In the genomic region with DNA sequence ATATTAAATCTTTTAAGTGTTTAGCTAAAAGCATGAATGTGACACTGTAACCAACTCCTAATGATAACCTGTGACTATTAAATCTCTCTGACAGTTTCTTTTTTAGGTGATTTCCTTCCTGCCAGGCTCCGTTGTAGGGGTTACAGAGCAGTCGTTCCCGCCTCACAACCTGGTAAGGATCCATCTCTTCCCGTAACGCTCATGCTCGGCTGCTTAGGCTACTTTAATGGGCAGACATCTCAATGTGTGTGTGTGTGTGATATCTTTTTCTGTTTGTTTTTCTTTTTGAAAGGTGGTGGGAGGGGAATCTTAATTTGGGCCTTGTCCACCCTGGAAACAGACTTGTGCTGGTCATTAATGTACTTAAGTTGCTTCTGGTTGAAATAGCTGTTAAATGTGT, we compare ENCODE assay signal across 8 mouse cellular contexts. TPM values are rescaled to one million over a fixed set of nuclear protein-coding genes. Genes with fewer than 3 reads are reported as not detected.
DNase-seq lines count a peak whose midpoint lies in the region; ATAC-seq and TF ChIP-seq lines count a peak whose summit lies in the region.

No protein-coding gene starts in this region.

- no peak for TF ChIP-seq POLR2A in MEL (IDR thresholded peaks at IDR 0.05; ENCODE audit: control insufficient read depth in 1 of 2, insufficient read depth in 1 of 2, low read depth in 1 of 2, low read length in 2 of 2, poor library complexity in 1 of 2)
- no peak for TF ChIP-seq POLR2A in limb, embryonic 14.5 days (IDR thresholded peaks at IDR 0.05; ENCODE audit: borderline replicate concordance, extremely low read depth, insufficient read depth, insufficient read length)

- WGBS in heart, embryonic 12.5 days = 0% methylated on average over 6 of the region's 6 CpGs
- 0% methylated on average over 6 of the region's 6 CpGs for WGBS in forebrain, embryonic 13.5 days
- under 1% methylated on average over 6 of the region's 6 CpGs for WGBS in limb, embryonic 14.5 days

- no peak for TF ChIP-seq CTCF in MEL (IDR thresholded peaks at IDR 0.05 in 2 of 3, conservative IDR thresholded peaks at IDR 0.05 in 1 of 3; ENCODE audit: control insufficient read depth in 1 of 3, insufficient read depth in 1 of 3, low read depth in 2 of 3, low read length in 3 of 3, poor library complexity in 1 of 3, severe bottlenecking in 1 of 3)

- H3K27ac ChIP-seq in heart, embryonic 12.5 days (ENCODE audit: poor library complexity, severe bottlenecking) = no peak overlapping the region; the same call in 1 of the 2 replicates
- peak overlapping the region; percentile 40; the same call in 1 of the 2 replicates for H3K27ac ChIP-seq in MEL (ENCODE audit: control insufficient read depth, low read depth, low read length)
- peak overlapping the region; percentile 97 for H3K27ac ChIP-seq in forebrain, embryonic 13.5 days
- H3K27ac ChIP-seq in limb, embryonic 14.5 days (replicated peaks; ENCODE audit: low read depth, low read length) = peak overlapping the region; percentile 99; the same call in 1 of the 2 replicates

- intact Hi-C loops in heart, postnatal 25 days (cut with DNase I) = no loop called here

- no peak for TF ChIP-seq EP300 in MEL (IDR thresholded peaks at IDR 0.05; ENCODE audit: low read depth in 1 of 2, low read length in 2 of 2)

- no peak for ATAC-seq in heart, embryonic 12.5 days (ENCODE audit: insufficient number of reproducible peaks, low FRiP score)
- ATAC-seq in forebrain, embryonic 13.5 days = no peak
- ATAC-seq in limb, embryonic 14.5 days (ENCODE audit: low FRiP score, low read depth) = no peak

- H3K4me2 ChIP-seq in heart, embryonic 12.5 days = peak overlapping the region; percentile 96
- H3K4me2 ChIP-seq in forebrain, embryonic 13.5 days = peak overlapping the region; percentile 87
- H3K4me2 ChIP-seq in limb, embryonic 14.5 days (replicated peaks; ENCODE audit: low read depth, low read length, severe bottlenecking) = peak overlapping the region; percentile 94

- H3K9me3 ChIP-seq in heart, embryonic 12.5 days (replicated peaks) = no peaks in the 10 kb centered on the region
- no peaks in the 10 kb centered on the region for H3K9me3 ChIP-seq in MEL (replicated peaks; ENCODE audit: insufficient read depth, low read length)
- no peaks in the 10 kb centered on the region for H3K9me3 ChIP-seq in forebrain, embryonic 13.5 days (replicated peaks)
- H3K9me3 ChIP-seq in limb, embryonic 14.5 days (ENCODE audit: control insufficient read depth, low read length) = no peaks in the 10 kb centered on the region

- H3K4me3 ChIP-seq in heart, embryonic 12.5 days = peak overlapping the region; percentile 74
- H3K4me3 ChIP-seq in MEL (ENCODE audit: control insufficient read depth in 1 of 2, insufficient read depth in 1 of 2, low read depth in 2 of 2, low read length in 2 of 2) = peak overlapping the region; percentile 95 to 100
- peak overlapping the region; percentile 98 for H3K4me3 ChIP-seq in forebrain, embryonic 13.5 days
- H3K4me3 ChIP-seq in limb, embryonic 14.5 days (replicated peaks; ENCODE audit: low read length) = peak overlapping the region; percentile 92

- peaks cover 6% of the 10 kb centered on the region; the same call in 1 of the 2 replicates for H3K36me3 ChIP-seq in heart, embryonic 12.5 days
- peaks cover 23% of the 10 kb centered on the region in 2 experiments for H3K36me3 ChIP-seq in MEL (ENCODE audit: control insufficient read depth in 1 of 2, insufficient read depth in 2 of 2, low read length in 2 of 2)
- H3K36me3 ChIP-seq in forebrain, embryonic 13.5 days (ENCODE audit: poor library complexity, severe bottlenecking) = 0 out of 2 replicates have a peak, but pooled peaks cover 10% of the 10 kb centered on the region
- peaks cover 18% of the 10 kb centered on the region for H3K36me3 ChIP-seq in limb, embryonic 14.5 days (ENCODE audit: control insufficient read depth, insufficient read depth, low read length)
- H3K36me3 ChIP-seq in splenic B cell, adult 2 months (ENCODE audit: control insufficient read depth, insufficient read depth, low read length, poor library complexity, severe bottlenecking) = peaks cover 1% of the 10 kb centered on the region; the same call in 1 of the 2 replicates

- peak overlapping the region; percentile 96 for H3K9ac ChIP-seq in heart, embryonic 12.5 days
- H3K9ac ChIP-seq in MEL (ENCODE audit: control insufficient read depth, low read depth, low read length, poor library complexity, severe bottlenecking) = peak overlapping the region; percentile 99
- H3K9ac ChIP-seq in forebrain, embryonic 13.5 days = peak overlapping the region; percentile 98
- peak overlapping the region; percentile 99 for H3K9ac ChIP-seq in limb, embryonic 14.5 days (ENCODE audit: low read depth, low read length, severe bottlenecking)

- no peaks in the 10 kb centered on the region for H3K27me3 ChIP-seq in heart, embryonic 12.5 days (replicated peaks)
- no peaks in the 10 kb centered on the region for H3K27me3 ChIP-seq in MEL (ENCODE audit: control insufficient read depth in 1 of 2, insufficient read depth in 2 of 2, low read length in 2 of 2)
- H3K27me3 ChIP-seq in forebrain, embryonic 13.5 days = no peaks in the 10 kb centered on the region
- H3K27me3 ChIP-seq in limb, embryonic 14.5 days (ENCODE audit: control insufficient read depth, insufficient read depth, low read length) = no peaks in the 10 kb centered on the region
- no peaks in the 10 kb centered on the region for H3K27me3 ChIP-seq in splenic B cell, adult 2 months (ENCODE audit: control insufficient read depth, insufficient read depth, low read length, poor library complexity, severe bottlenecking)

- no peak for DNase-seq in heart, postnatal 25 days (ENCODE audit: low spot score)
- peak; percentile 56 for DNase-seq in MEL (ENCODE audit: low read depth, low spot score)
- no peak for DNase-seq in limb, embryonic 14.5 days (ENCODE audit: low spot score)
- DNase-seq in splenic B cell, adult 2 months (ENCODE audit: low read depth, low spot score) = peak; percentile 11
- DNase-seq in cerebellum, adult 11-12 months = no peak
- DNase-seq in T-cell, adult 2 months (ENCODE audit: low spot score) = no peak

- peaks cover 3% of the 10 kb centered on the region for H3K4me1 ChIP-seq in heart, embryonic 12.5 days (replicated peaks)
- H3K4me1 ChIP-seq in MEL (ENCODE audit: control insufficient read depth in 1 of 2, insufficient read depth in 2 of 2, low read length in 2 of 2) = peaks cover 4 to 5% of the 10 kb centered on the region in 2 experiments; a peak in 3 of 4 replicates
- H3K4me1 ChIP-seq in forebrain, embryonic 13.5 days = peaks cover 12% of the 10 kb centered on the region
- H3K4me1 ChIP-seq in limb, embryonic 14.5 days (ENCODE audit: control insufficient read depth, insufficient read depth, low read length) = 0 out of 2 replicates have a peak, but pooled peaks cover 6% of the 10 kb centered on the region

- TF ChIP-seq RAD21 in MEL (IDR thresholded peaks at IDR 0.05; ENCODE audit: low read depth, low read length) = no peak

- H3K79me2 ChIP-seq in MEL (ENCODE audit: control insufficient read depth, insufficient read depth, low read length, poor library complexity) = peaks cover 36% of the 10 kb centered on the region

RNA-seq across cellular contexts. Expression of gene Crebzf, which starts 1.7 kb away (rescaled TPM):
- polyA plus RNA-seq in heart, embryonic 12.5 days (2016; fragmentation: Nextera tagmentation; extraction: Ambion mirVana) = 38.7 and 39.5 TPM in 2 replicates
- total RNA-seq in heart, postnatal 25 days (2021) = 10 to 100 TPM; 20.9 to 22.4 TPM
- total RNA-seq in MEL (2012; rRNA removed) = 54.6 and 63.3 TPM in 2 replicates
- polyA plus RNA-seq in MEL (2012; ENCODE audit: insufficient read depth in 1 of 2, insufficient read length in 2 of 2, low read depth in 1 of 2, low replicate concordance in 2 of 2, missing spikeins in 1 of 2) = 100 to 1,000 TPM in 1 of 2 experiments, 10 to 100 TPM in 1; 78.9 to 152 TPM
- polyA plus RNA-seq in forebrain, embryonic 13.5 days (2015; fragmentation: Nextera tagmentation; extraction: Ambion mirVana) = 28.1 and 36.4 TPM in 2 replicates
- polyA plus RNA-seq in limb, embryonic 14.5 days (2012; rRNA removed) = 140 and 145 TPM in 2 replicates
- 56.3 and 58.1 TPM in 2 replicates for polyA plus RNA-seq in limb, embryonic 14.5 days (2014; fragmentation: Nextera tagmentation; extraction: Ambion mirVana)

RNA-seq across cellular contexts. Expression of gene Tmem126a, which starts 12.8 kb away (rescaled TPM):
- polyA plus RNA-seq in heart, embryonic 12.5 days (2016; fragmentation: Nextera tagmentation; extraction: Ambion mirVana) = 110 and 111 TPM in 2 replicates
- total RNA-seq in heart, postnatal 25 days (2021) = 100 to 1,000 TPM; 128 TPM
- total RNA-seq in MEL (2012; rRNA removed) = 10.3 and 14.3 TPM in 2 replicates
- polyA plus RNA-seq in MEL (2012; ENCODE audit: insufficient read depth in 1 of 2, insufficient read length in 2 of 2, low read depth in 1 of 2, low replicate concordance in 2 of 2, missing spikeins in 1 of 2) = 10 to 100 TPM in 1 of 2 experiments, not detected in 1; 11.9 TPM
- polyA plus RNA-seq in forebrain, embryonic 13.5 days (2015; fragmentation: Nextera tagmentation; extraction: Ambion mirVana) = 123 and 127 TPM in 2 replicates
- 43.8 and 44.0 TPM in 2 replicates for polyA plus RNA-seq in limb, embryonic 14.5 days (2012; rRNA removed)
- 94.1 and 98.4 TPM in 2 replicates for polyA plus RNA-seq in limb, embryonic 14.5 days (2014; fragmentation: Nextera tagmentation; extraction: Ambion mirVana)

RNA-seq across cellular contexts. Expression of gene Ccdc89, which starts 17.8 kb away (rescaled TPM):
- polyA plus RNA-seq in heart, embryonic 12.5 days (2016; fragmentation: Nextera tagmentation; extraction: Ambion mirVana) = 0.95 and 1.9 TPM in 2 replicates
- under 1 TPM; 0.26 to 0.28 TPM for total RNA-seq in heart, postnatal 25 days (2021)
- total RNA-seq in MEL (2012; rRNA removed) = not detected in 2 replicates
- polyA plus RNA-seq in MEL (2012; ENCODE audit: insufficient read depth in 1 of 2, insufficient read length in 2 of 2, low read depth in 1 of 2, low replicate concordance in 2 of 2, missing spikeins in 1 of 2) = not detected
- polyA plus RNA-seq in forebrain, embryonic 13.5 days (2015; fragmentation: Nextera tagmentation; extraction: Ambion mirVana) = 1.3 and 2.3 TPM in 2 replicates
- 0.51 and 0.80 TPM in 2 replicates for polyA plus RNA-seq in limb, embryonic 14.5 days (2012; rRNA removed)
- polyA plus RNA-seq in limb, embryonic 14.5 days (2014; fragmentation: Nextera tagmentation; extraction: Ambion mirVana) = 0.77 and 0.97 TPM in 2 replicates

RNA-seq across cellular contexts. Expression of gene Tmem126b, which starts 31.6 kb away (rescaled TPM):
- 28.8 and 29.2 TPM in 2 replicates for polyA plus RNA-seq in heart, embryonic 12.5 days (2016; fragmentation: Nextera tagmentation; extraction: Ambion mirVana)
- 10 to 100 TPM; 24.1 to 27.0 TPM for total RNA-seq in heart, postnatal 25 days (2021)
- 7.9 and 8.1 TPM in 2 replicates for total RNA-seq in MEL (2012; rRNA removed)
- 1 to 10 TPM in 1 of 2 experiments, not detected in 1; 7.9 TPM for polyA plus RNA-seq in MEL (2012; ENCODE audit: insufficient read depth in 1 of 2, insufficient read length in 2 of 2, low read depth in 1 of 2, low replicate concordance in 2 of 2, missing spikeins in 1 of 2)
- 35.1 and 35.3 TPM in 2 replicates for polyA plus RNA-seq in forebrain, embryonic 13.5 days (2015; fragmentation: Nextera tagmentation; extraction: Ambion mirVana)
- polyA plus RNA-seq in limb, embryonic 14.5 days (2012; rRNA removed) = 13.3 and 18.6 TPM in 2 replicates
- polyA plus RNA-seq in limb, embryonic 14.5 days (2014; fragmentation: Nextera tagmentation; extraction: Ambion mirVana) = 32.4 and 34.1 TPM in 2 replicates

RNA-seq across cellular contexts. Expression of gene Dlg2, which starts 32.3 kb away (rescaled TPM):
- 12.5 and 14.2 TPM in 2 replicates for polyA plus RNA-seq in heart, embryonic 12.5 days (2016; fragmentation: Nextera tagmentation; extraction: Ambion mirVana)
- total RNA-seq in heart, postnatal 25 days (2021) = 1 to 10 TPM; 1.0 to 1.9 TPM
- total RNA-seq in MEL (2012; rRNA removed) = 0.04 TPM in 1 of 2 replicates, not detected in the other
- polyA plus RNA-seq in MEL (2012; ENCODE audit: insufficient read depth in 1 of 2, insufficient read length in 2 of 2, low read depth in 1 of 2, low replicate concordance in 2 of 2, missing spikeins in 1 of 2) = not detected
- polyA plus RNA-seq in forebrain, embryonic 13.5 days (2015; fragmentation: Nextera tagmentation; extraction: Ambion mirVana) = 10.1 and 11.7 TPM in 2 replicates
- polyA plus RNA-seq in limb, embryonic 14.5 days (2012; rRNA removed) = 4.6 and 5.3 TPM in 2 replicates
- polyA plus RNA-seq in limb, embryonic 14.5 days (2014; fragmentation: Nextera tagmentation; extraction: Ambion mirVana) = 6.2 and 7.3 TPM in 2 replicates

Comparison
In these comparisons a context has a peak if more than half of its experiments do, and no peak if none do; other contexts are left out.
1. DNase-seq: peak in MEL (single experiment) and splenic B cell, adult 2 months (single experiment); none in heart, postnatal 25 days (single experiment), limb, embryonic 14.5 days (single experiment), cerebellum, adult 11-12 months (single experiment) and T-cell, adult 2 months (single experiment).
2. Peak in every context shown above with its lines, with median percentiles within 50 percentile points of each other: H3K4me2 ChIP-seq, H3K4me3 ChIP-seq and H3K9ac ChIP-seq.